Mouse (Mus musculus): ENCODE measurements around the gene Ugt1a10. TPM values are rescaled to one million over a fixed set of nuclear protein-coding genes. Genes with fewer than 3 reads are reported as not detected.

Ugt1a10 gene
- polyA plus RNA-seq, 1 experiment from 2014 or later = 0.21 TPM

GRCm38 (mm10) chr1:88230421-88230820 is 175.2 kb downstream of the Ugt1a10 start:
- H3K36me3 ChIP-seq (replicated peaks; ENCODE audit: insufficient read depth, low read length) = no peaks in the 10 kb centered on the region
- 69% methylated on average over 7 of the region's 7 CpGs for WGBS (ENCODE audit: insufficient replicate concordance)
- H3K4me1 ChIP-seq (ENCODE audit: insufficient read depth) = no peaks in the 10 kb centered on the region
- H3K4me3 ChIP-seq (ENCODE audit: low read depth, low read length) = no peak overlapping the region
- H3K27me3 ChIP-seq (ENCODE audit: insufficient read depth, low read length) = no peaks in the 10 kb centered on the region
- ATAC-seq (no peak), DNase-seq (no peak)
- H3K9me3 ChIP-seq (ENCODE audit: low read length) = peaks cover 21% of the 10 kb centered on the region
- TF ChIP-seq EP300 (IDR thresholded peaks at IDR 0.05; ENCODE audit: low read depth) (no peak), CTCF (IDR thresholded peaks at IDR 0.05; ENCODE audit: low read depth) (no peak)
- H3K9ac ChIP-seq (replicated peaks) = no peak overlapping the region
- no peak overlapping the region for H3K27ac ChIP-seq (ENCODE audit: low read depth)
- no peak overlapping the region for H3K4me2 ChIP-seq (ENCODE audit: low read depth, low read length)

DNA sequence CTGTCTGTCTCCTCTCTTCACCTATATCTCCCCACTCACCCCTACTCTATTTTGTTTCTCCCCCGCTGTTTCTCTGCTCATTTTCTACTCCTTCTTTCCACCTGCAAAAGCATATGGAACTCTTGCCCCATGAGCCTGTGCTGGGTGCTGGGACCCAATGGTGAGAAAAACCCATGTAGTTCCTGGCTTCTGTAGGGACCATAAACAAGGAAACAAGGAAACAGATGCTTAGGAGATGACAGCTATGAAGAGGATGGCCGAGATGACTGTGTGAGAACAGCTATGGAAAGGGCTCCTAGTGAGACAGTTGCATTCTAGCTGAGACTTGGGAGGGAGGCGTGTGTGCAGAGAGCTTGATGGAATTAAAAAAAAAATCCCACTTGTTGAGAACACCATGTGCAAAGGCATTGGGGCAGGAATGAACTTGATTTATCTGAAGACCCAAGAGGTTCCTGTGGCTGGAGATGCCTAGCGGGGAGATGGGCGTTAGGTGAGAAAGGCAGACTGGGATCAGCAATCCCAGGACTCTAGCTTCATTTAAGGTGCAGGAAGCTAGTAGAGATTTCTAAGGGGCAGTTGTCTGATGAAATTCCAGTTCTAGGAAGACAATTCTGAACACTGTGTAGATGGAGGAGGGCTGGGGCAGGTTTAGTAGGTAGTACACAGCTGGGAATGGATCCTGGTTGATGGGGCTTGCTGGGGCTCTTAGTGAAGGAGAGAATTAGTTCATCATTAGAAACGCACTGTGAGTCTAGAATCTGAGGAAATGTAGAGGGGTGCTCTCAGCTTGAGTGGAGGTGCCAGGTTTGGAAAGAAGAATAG is 176.0 kb downstream of the Ugt1a10 start:
- TF ChIP-seq EP300 (IDR thresholded peaks at IDR 0.05; ENCODE audit: low read depth) (no peak), CTCF (IDR thresholded peaks at IDR 0.05; ENCODE audit: low read depth) (no peak)
- Histone ChIP-seq H3K9me3 (ENCODE audit: low read length) (peaks cover 22% of the 10 kb centered on the region), H3K4me1 (ENCODE audit: insufficient read depth) (no peaks in the 10 kb centered on the region), H3K9ac (replicated peaks) (no peak overlapping the region), H3K27me3 (ENCODE audit: insufficient read depth, low read length) (no peaks in the 10 kb centered on the region), H3K4me2 (ENCODE audit: low read depth, low read length) (no peak overlapping the region), H3K4me3 (ENCODE audit: low read depth, low read length) (no peak overlapping the region), H3K27ac (ENCODE audit: low read depth) (no peak overlapping the region), H3K36me3 (replicated peaks; ENCODE audit: insufficient read depth, low read length) (no peaks in the 10 kb centered on the region)
- ATAC-seq (no peak), DNase-seq (no peak)
- 65% methylated on average over 6 of the region's 6 CpGs for WGBS (ENCODE audit: insufficient replicate concordance)

DNA sequence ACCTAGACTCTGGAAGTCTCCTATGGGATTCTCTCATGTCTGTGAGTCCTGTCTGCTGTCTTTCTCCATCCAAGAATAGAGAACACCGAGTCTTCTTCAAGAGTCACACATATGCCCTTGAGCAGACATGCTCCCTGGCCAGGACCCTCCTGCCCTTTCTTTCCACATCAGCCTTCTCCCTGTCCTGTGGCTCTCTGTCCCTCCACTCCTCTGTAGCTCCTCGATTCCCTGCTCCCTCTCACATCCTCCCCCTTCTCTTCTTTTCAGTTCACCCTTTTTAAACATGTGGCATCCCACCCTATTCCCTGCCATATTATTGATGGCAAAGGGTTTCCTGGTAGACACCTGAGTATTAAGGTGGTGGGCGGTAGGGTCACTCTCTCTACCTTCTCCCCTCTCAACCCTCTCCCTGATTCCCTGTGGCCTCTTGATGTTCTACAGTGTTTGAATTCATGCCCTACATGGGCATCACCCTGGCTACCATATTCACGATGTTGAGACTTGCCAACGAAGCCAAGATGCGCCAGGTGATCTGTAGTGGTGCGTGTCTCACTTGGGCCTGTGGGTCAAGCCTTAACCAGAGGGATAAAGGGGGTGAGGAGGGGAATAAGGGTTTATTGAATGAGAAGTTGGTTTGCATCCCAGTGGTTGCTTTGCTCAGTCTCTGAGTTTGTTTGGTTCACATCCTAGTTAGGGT is 176.8 kb downstream of the Ugt1a10 start:
- 58% methylated on average over 7 of the region's 7 CpGs for WGBS (ENCODE audit: insufficient replicate concordance)
- H3K36me3 ChIP-seq (replicated peaks; ENCODE audit: insufficient read depth, low read length) = no peaks in the 10 kb centered on the region
- H3K27ac ChIP-seq (ENCODE audit: low read depth) = no peak overlapping the region
- ATAC-seq = no peak
- no peak overlapping the region for H3K9ac ChIP-seq (replicated peaks)
- no peak overlapping the region for H3K4me3 ChIP-seq (ENCODE audit: low read depth, low read length)
- no peak for DNase-seq
- no peaks in the 10 kb centered on the region for H3K27me3 ChIP-seq (ENCODE audit: insufficient read depth, low read length)
- peaks cover 21% of the 10 kb centered on the region for H3K9me3 ChIP-seq (ENCODE audit: low read length)
- no peak overlapping the region for H3K4me2 ChIP-seq (ENCODE audit: low read depth, low read length)
- no peaks in the 10 kb centered on the region for H3K4me1 ChIP-seq (ENCODE audit: insufficient read depth)
- TF ChIP-seq EP300 (IDR thresholded peaks at IDR 0.05; ENCODE audit: low read depth) (no peak), CTCF (IDR thresholded peaks at IDR 0.05; ENCODE audit: low read depth) (no peak)

DNA sequence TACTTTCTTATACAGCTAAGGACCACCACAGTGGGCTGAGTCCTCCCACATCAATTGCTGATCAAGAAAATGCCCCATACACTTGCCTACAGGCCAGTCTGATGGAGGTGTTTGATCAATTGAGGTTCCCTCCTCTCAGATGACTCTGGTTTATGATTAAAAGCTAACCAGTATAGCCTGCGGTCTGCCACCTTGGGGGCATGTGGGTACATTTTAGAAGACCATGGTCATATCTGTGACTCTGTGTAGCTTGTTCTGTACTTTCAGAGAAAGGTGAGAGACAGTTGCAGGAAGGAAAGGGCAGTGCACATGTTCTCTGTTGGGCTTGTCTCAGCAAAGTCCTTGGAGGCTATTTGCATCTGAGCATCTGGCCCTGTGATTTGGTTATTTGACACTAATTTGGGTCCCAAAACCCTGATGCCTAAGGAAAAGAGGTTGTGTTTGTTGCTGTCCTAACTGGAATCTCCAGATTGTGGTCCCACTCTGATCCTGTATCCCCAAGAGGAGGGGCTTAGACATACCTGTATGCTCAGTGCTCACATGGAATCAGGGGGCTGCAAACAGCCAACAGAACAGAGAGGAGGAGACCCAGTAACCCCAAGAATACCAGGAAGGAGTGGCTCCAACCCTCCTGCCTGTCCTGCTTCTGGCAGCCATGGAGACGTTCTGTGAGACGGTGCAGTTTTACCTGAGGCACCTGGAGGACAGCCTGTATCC is 177.6 kb downstream of the Ugt1a10 start:
- Histone ChIP-seq H3K27me3 (ENCODE audit: insufficient read depth, low read length) (no peaks in the 10 kb centered on the region), H3K4me2 (ENCODE audit: low read depth, low read length) (no peak overlapping the region), H3K4me3 (ENCODE audit: low read depth, low read length) (no peak overlapping the region), H3K27ac (ENCODE audit: low read depth) (no peak overlapping the region), H3K9me3 (ENCODE audit: low read length) (peaks cover 22% of the 10 kb centered on the region), H3K36me3 (replicated peaks; ENCODE audit: insufficient read depth, low read length) (no peaks in the 10 kb centered on the region), H3K4me1 (ENCODE audit: insufficient read depth) (no peaks in the 10 kb centered on the region; the same call in 1 of the 2 replicates), H3K9ac (replicated peaks) (no peak overlapping the region)
- ATAC-seq (no peak), DNase-seq (no peak)
- 42% methylated on average over 3 of the region's 3 CpGs for WGBS (ENCODE audit: insufficient replicate concordance)
- TF ChIP-seq CTCF (IDR thresholded peaks at IDR 0.05; ENCODE audit: low read depth) = no peak
- no peak for TF ChIP-seq EP300 (IDR thresholded peaks at IDR 0.05; ENCODE audit: low read depth)

- no peak overlapping the region for H3K4me3 ChIP-seq (ENCODE audit: low read depth, low read length)
- H3K9ac ChIP-seq (replicated peaks) = no peak overlapping the region
- WGBS (ENCODE audit: insufficient replicate concordance) = 62% methylated on average over 14 of the region's 14 CpGs
- ATAC-seq = no peak
- no peak overlapping the region for H3K4me2 ChIP-seq (ENCODE audit: low read depth, low read length)
- no peak overlapping the region for H3K27ac ChIP-seq (ENCODE audit: low read depth)
- H3K4me1 ChIP-seq (ENCODE audit: insufficient read depth) = no peaks in the 10 kb centered on the region; the same call in 1 of the 2 replicates
- no peaks in the 10 kb centered on the region for H3K27me3 ChIP-seq (ENCODE audit: insufficient read depth, low read length)
- no peak for DNase-seq
- no peaks in the 10 kb centered on the region for H3K36me3 ChIP-seq (replicated peaks; ENCODE audit: insufficient read depth, low read length)
- H3K9me3 ChIP-seq (ENCODE audit: low read length) = peaks cover 21% of the 10 kb centered on the region
- no peak for TF ChIP-seq EP300 (IDR thresholded peaks at IDR 0.05; ENCODE audit: low read depth)
- no peak for TF ChIP-seq CTCF (IDR thresholded peaks at IDR 0.05; ENCODE audit: low read depth)
Observed at GRCm38 (mm10) chr1:88233421-88234247, 178.4 kb downstream of the Ugt1a10 start.
